Mouse (Mus musculus) neutrophil, adult 65 days (primary cell): ENCODE data around the gene Ihh. TPM values are rescaled to one million over a fixed set of nuclear protein-coding genes. Genes with fewer than 3 reads are reported as not detected.

Source experiments
- total RNA-seq: library from RNA; stranded (reverse); gene quantifications from 2 replicates; pipeline ENCODE4 v1.2.4, GENCODE M21; 2023

Gene Ihh
- total RNA-seq: 0.48 and 0.95 TPM in 2 replicates

GRCm38 (mm10) chr1:74951556-74952210 is at the start of gene Ihh:
Gene Ihh (minus strand): TSS chr1:74951672.

GRCm38 (mm10) chr1:74935402-74935801 is 16.1 kb downstream of the Ihh start, which contains the start of gene Cfap65:
Gene Cfap65 (minus strand): TSS chr1:74935599.

Other genes starting within 250 kb of the Ihh start
- gene Cyp27a1, start 238.1 kb downstream of the Ihh start, total RNA-seq: 20.6 and 24.9 TPM in 2 replicates
- not detected in 2 replicates for gene Prkag3, start 202.5 kb downstream of the Ihh start, total RNA-seq
- 0.48 and 0.88 TPM in 2 replicates for gene Wnt6, start 179.8 kb downstream of the Ihh start, total RNA-seq
- not detected in 2 replicates for gene Wnt10a, start 160.2 kb downstream of the Ihh start, total RNA-seq
- not detected in 2 replicates for gene Cdk5r2, start 96.7 kb downstream of the Ihh start, total RNA-seq
- gene Fev, start 66.3 kb downstream of the Ihh start, total RNA-seq: not detected in 2 replicates
- gene Cryba2, start 58.5 kb downstream of the Ihh start, total RNA-seq: not detected in 2 replicates
- gene Cfap65, start 16.1 kb downstream of the Ihh start, total RNA-seq: 0.22 TPM in 1 of 2 replicates, not detected in the other
- 7.6 and 8.1 TPM in 2 replicates for gene Nhej1, start 173.5 kb upstream of the Ihh start, total RNA-seq
- 0.66 and 1.6 TPM in 2 replicates for gene Slc23a3, start 182.2 kb upstream of the Ihh start, total RNA-seq
- gene Cnppd1, start 191.0 kb upstream of the Ihh start, total RNA-seq: 93.3 and 112 TPM in 2 replicates
- gene Retreg2, start 191.1 kb upstream of the Ihh start, total RNA-seq: 56.2 and 75.7 TPM in 2 replicates
- 49.3 and 60.3 TPM in 2 replicates for gene Zfand2b, start 217.0 kb upstream of the Ihh start, total RNA-seq
- 3.5 and 3.7 TPM in 2 replicates for gene Abcb6, start 228.7 kb upstream of the Ihh start, total RNA-seq
- gene Ankzf1, start 240.5 kb upstream of the Ihh start, total RNA-seq: 13.6 and 14.8 TPM in 2 replicates
- 83.0 and 94.0 TPM in 2 replicates for gene Atg9a, start 240.5 kb upstream of the Ihh start, total RNA-seq